Mouse (Mus musculus): ENCODE measurements around the gene Cdipt.

GRCm38 (mm10) chr7:126950647-126951615 lies 24.8 kb upstream of the Cdipt start:
- TF ChIP-seq CTCF (IDR thresholded peaks at IDR 0.05; ENCODE audit: insufficient read depth, low read depth, low read length), result no peak
- no peak for TF ChIP-seq POLR2A (IDR thresholded peaks at IDR 0.05; ENCODE audit: insufficient read depth, low read depth, low read length)

Measured in olfactory bulb, adult 2 months (tissue).